Mouse (Mus musculus) B cell, adult 2 months (primary cell): ENCODE results near the gene Atp5g2.
"Not testable (repeated sequence)": the region's sequence is repeated elsewhere in the genome, so short reads cannot be mapped to it uniquely, and the experiment has no call there.

Experiments
- DNase-seq, 2 experiments: peaks; one replicate each; pipeline ENCODE4 v3.0.0; 2022

The Atp5g2 gene

GRCm38 (mm10) chr15:102665494-102665893 is 6.7 kb downstream of the Atp5g2 start:
- DNase-seq = peak; percentile 76

- no peak for DNase-seq
Measured at GRCm38 (mm10) chr15:102663825-102664224, 8.3 kb downstream of the Atp5g2 start.

- DNase-seq = not testable (repeated sequence)
Measured at GRCm38 (mm10) chr15:102662601-102663000, 9.6 kb downstream of the Atp5g2 start.

GRCm38 (mm10) chr15:102657926-102658381 is 14.2 kb downstream of the Atp5g2 start:
- no peak for DNase-seq

GRCm38 (mm10) chr15:102656658-102657057 is 15.5 kb downstream of the Atp5g2 start:
- no peak for DNase-seq

GRCm38 (mm10) chr15:102651928-102652660 is 20.1 kb downstream of the Atp5g2 start:
- DNase-seq = not testable (repeated sequence)

GRCm38 (mm10) chr15:102651107-102651506 is 21.0 kb downstream of the Atp5g2 start:
- no peak for DNase-seq

- DNase-seq = no peak
Measured at GRCm38 (mm10) chr15:102635817-102636216, 36.3 kb downstream of the Atp5g2 start.

GRCm38 (mm10) chr15:102634684-102635083 is 37.5 kb downstream of the Atp5g2 start:
- DNase-seq = no peak

- DNase-seq = peak in 1 of 2 experiments; percentile 85
Measured at GRCm38 (mm10) chr15:102625687-102626055, 46.5 kb downstream of the Atp5g2 start.

GRCm38 (mm10) chr15:102624970-102625686 is 47.0 kb downstream of the Atp5g2 start, which contains the start of the genes Gm28047 and Atf7:
Gene Gm28047, minus strand, starts transcription at chr15:102625067.
Gene Atf7, minus strand, starts transcription at chr15:102625464.
- peak; percentile 99 to 100 for DNase-seq

- peak; percentile 3 to 15 for DNase-seq
Measured at GRCm38 (mm10) chr15:102624291-102624969, 47.7 kb downstream of the Atp5g2 start.

- DNase-seq = no peak
Measured at GRCm38 (mm10) chr15:102623121-102623520, 49.0 kb downstream of the Atp5g2 start.

GRCm38 (mm10) chr15:102622536-102622935 is 49.6 kb downstream of the Atp5g2 start:
- DNase-seq = no peak

- DNase-seq = no peak
Measured at GRCm38 (mm10) chr15:102620765-102621164, 51.4 kb downstream of the Atp5g2 start.

- DNase-seq = no peak
Measured at GRCm38 (mm10) chr15:102619486-102619885, 52.7 kb downstream of the Atp5g2 start.

- peak; percentile 7 to 13 for DNase-seq
Measured at GRCm38 (mm10) chr15:102617654-102618053, 54.5 kb downstream of the Atp5g2 start.

- DNase-seq = no peak
Measured at GRCm38 (mm10) chr15:102616174-102616573, 56.0 kb downstream of the Atp5g2 start.

GRCm38 (mm10) chr15:102614224-102614623 is 57.9 kb downstream of the Atp5g2 start:
- no peak for DNase-seq

- DNase-seq = peak; percentile 25 to 27
Measured at GRCm38 (mm10) chr15:102612966-102613365, 59.2 kb downstream of the Atp5g2 start.
